Mouse (Mus musculus) testis, adult 2 months (tissue): ENCODE measurements around the gene 4933416C03Rik.

Source experiments
- CTCF ChIP-seq: fragments of 200-500 bp; IDR thresholded peaks from 2 replicates; pipeline ENCODE4 v1.5.1; 2012; ENCODE audit warnings: low read depth, mild to moderate bottlenecking, inconsistent platforms, low read length, moderate library complexity; ENCODE audit not compliant: control insufficient read depth, insufficient read depth, insufficient replicate concordance
- POLR2A ChIP-seq: fragments of 200-500 bp; IDR thresholded peaks from 2 replicates; pipeline ENCODE4 v1.6.1; 2012; ENCODE audit warnings: low read depth, mild to moderate bottlenecking, inconsistent platforms, low read length, moderate library complexity; ENCODE audit not compliant: control insufficient read depth

DNA sequence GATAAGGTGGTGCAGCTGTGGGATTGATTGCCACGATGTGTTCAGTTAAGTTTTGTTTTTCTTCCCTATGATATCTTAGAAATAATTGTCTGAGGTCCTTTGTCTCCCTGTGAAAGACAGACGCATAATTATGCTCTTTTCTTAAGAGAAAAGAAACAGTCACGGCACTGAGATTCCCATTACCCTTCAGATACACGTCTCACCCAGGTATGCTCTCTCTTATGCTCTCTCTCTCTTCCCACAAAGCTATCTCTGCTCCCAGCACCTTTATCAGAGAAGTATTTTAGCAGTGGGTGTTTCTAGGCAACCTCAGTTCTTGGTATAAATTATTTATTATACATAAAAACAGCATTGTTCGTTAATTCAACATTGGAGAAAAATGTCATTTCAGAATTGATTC is 11.6 kb upstream of the 4933416C03Rik start:
- TF ChIP-seq POLR2A: no peak
- no peak for TF ChIP-seq CTCF
